Mouse (Mus musculus) gastrocnemius, postnatal 25 days (tissue): ENCODE measurements at regions not wholly inside any gene's neighbourhood (a gene's known extent, or its start where the extent isn't known, plus 50 kb on each side); places are given as distances from the start of the nearest gene placed in this dataset.

Experiments used
- DNase-seq: peaks from one replicate; pipeline ENCODE4 v3.0.0; 2022

DNA sequence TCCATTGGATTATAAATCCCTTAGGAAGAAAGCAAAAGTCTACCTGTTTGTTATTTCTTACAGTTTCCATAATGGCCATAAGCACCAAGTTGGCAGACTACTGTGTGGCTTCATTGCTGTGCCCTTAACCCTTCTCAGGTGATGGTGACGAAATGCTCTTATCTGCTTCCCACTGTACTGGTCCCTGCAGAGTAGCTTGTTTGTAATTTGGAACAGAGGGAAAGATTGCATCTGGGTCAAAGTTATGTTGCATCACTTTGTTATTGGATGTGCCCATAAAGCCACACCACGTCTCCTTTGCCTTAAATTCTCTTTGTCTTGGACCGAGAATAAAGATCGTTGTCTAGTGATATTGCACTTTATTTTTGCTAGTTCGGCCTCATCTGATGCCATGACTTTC is 615.9 kb downstream of the Nfib start:
- DNase-seq, result no peak

- no peak for DNase-seq
Observed at GRCm38 (mm10) chr4:82083519-82083918, 622.0 kb downstream of the Nfib start.

DNA sequence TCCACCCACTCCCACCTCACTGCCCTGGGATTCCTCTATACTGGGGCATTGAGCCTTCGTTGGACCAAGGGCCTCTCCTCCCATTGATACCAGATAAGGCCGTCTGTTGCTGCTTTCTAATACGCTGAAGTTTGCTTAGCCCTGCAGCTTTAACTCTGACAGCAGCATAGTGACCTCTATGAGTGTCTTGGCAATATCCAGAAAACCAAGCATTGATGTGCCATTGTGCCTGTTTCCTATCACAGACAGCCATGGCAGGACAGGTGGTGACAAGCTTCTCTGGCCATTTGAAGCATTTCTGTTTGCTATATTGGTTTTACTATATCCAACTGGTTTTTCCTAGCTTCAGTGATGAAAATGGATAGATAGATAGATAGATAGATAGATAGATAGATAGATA is 625.4 kb upstream of the Mpdz start:
- no peak for DNase-seq

DNA sequence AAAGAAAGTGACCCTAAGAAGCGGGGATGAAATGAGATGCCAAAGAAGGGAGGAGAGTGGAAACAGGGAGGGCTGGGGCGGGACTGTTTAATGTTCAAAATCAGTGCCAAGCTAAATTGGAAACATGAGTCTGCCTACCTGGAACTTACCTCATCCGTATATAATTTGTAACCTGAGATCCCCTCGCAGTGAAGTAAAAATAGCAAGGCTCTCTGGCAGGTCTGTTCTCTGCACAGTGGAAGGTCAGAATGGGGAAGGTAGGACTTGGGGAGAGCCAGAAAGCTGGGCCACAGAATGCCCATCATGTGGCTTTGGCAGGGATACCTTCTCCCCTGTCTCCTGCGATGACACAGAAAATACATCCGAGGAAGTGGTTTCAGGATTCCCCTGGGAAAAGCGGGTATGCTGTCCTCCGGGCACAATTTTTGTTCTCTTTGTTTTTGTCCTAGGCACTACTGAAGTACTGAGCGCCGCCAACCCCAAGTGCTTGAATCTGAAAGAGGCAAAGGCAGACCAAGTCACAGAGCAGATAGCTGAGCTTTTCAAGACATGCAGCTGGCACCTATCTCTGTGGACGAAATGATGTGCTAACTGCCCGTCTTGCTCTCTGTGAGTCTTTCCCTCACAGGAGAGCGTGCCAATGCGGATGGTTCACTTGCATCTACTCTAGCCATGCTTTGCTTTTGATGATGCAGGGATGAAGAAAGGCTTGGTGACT is 623.2 kb upstream of the Mpdz start:
- DNase-seq, result peak; percentile 43

- peak; percentile 8 for DNase-seq
Observed at GRCm38 (mm10) chr4:82062726-82063125, 620.1 kb upstream of the Mpdz start.

- DNase-seq, result no peak
Observed at GRCm38 (mm10) chr4:82056671-82057070, 614.1 kb upstream of the Mpdz start.

DNA sequence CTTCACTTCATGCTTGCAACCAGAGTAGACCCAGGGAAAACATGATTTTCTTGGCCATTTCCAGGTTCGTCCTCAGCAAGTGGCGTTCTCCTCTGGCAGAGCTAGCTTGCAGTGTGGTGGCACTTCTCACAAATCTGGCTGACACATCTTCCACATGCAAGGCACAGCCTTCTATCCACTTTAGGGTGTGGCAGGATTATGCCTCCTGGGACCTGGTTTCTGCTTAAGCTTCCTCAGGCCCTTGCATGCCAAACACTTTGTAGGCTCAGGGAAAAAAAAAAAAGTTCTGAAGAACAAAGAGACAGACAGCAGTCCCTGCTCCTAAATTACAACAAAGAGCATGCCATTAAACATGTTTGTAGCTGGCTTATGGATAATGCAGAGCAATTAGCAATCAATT is 605.6 kb upstream of the Mpdz start:
- DNase-seq, result no peak

- no peak for DNase-seq
Observed at GRCm38 (mm10) chr4:82037473-82037872, 594.9 kb upstream of the Mpdz start.

GRCm38 (mm10) chr4:82035074-82035703 is 592.6 kb upstream of the Mpdz start:
- DNase-seq, result peak; percentile 6

DNA sequence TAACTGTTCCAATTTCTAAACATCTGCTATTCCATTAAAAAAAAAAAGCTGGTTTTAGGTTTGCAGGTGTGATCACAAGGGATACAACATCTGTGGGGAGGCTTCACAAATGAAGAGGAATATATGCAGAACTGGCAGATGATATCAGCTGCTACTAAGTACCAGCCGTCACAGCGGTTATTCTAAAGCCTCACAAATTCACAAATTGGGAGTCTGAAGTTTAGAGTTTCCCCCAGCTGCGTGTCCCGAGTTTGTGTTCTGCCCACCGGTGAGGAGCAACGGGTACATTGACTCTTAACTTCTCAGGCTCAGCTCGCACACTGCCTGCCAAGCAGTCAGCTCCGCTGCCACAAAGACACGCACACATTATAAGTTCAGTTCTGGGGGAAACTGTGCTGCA is 586.6 kb upstream of the Mpdz start:
- no peak for DNase-seq

DNA sequence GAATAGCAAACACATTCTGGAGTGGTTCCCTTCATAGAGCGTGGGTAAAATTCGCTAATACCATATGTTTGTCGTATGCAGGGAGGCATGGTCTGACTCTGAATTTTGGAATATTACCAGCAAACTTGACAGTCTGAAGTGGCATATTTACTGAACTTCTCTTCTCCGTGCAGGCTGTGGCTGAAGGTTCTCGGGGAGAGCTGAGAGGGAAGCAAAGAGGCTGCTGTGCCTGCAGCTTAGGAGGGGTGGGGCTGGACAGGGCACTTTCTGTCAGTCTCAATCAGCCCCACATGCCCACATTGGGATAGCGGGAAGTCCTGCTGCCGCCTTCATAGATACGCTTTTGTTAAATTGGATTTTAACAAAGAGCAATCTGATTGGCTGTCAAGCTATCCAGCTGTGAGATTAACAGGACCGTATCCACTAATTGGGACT is 584.8 kb upstream of the Mpdz start:
- no peak for DNase-seq

GRCm38 (mm10) chr4:82001406-82001732 is 558.8 kb upstream of the Mpdz start:
- no peak for DNase-seq

DNA sequence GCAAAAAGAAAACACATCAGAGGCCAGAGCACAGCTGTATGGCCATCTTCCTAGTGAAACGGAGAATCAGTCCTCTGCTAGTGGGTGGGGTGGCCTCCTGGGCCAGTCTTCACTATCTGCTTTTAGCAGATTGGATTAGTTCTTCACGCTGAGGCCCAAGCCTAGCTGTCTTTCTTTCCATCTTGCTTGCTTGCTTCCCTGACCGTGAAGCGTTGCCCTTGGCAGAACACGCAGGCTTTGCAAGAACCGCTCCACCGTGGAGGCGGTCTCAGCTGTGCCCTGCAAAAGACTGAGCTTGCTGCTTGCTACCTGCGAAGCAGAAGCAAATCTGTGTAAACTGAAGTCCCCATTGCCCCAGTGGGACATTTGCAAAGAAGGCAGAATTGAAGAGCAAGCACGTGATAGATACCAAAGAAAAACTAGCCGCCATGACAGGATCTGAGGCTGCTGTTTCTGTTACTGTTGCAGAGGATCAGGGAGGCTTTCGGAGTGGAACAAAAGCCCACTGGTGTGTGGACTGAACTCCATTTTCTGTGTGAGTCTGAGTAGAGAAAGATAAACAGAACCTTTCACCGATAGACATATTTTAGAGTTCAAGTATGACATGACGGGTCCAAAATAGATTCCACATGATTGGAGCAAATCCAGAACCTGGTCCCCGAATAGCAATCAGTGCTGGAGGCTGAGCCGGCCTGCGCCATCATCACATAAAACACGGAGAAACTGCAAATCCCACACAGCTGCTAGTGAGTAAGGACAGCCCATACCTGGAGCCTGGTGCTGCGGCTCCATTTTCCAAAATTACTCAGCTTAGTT is 558.2 kb upstream of the Mpdz start:
- DNase-seq, result peak; percentile 38

GRCm38 (mm10) chr4:81999654-82000314 is 557.2 kb upstream of the Mpdz start:
- no peak for DNase-seq

DNA sequence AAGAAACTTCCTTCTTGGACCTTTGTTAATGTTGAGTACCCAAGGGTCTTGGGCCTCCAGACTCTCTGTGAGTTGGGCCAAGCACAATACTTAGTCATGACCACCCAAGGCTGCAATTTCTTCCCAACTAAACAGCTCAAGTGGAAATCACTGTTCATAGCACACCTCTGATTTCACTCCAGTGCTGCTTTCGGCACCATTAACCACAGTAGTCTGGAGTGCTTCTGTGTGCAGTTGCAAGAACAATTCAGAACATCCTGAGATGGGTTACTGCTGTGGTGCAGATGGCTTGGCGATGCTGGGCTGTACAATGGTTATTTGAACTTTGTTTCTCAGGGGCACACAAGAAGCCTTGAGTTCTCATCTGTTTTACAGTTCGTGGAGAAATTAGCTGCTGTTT is 556.5 kb upstream of the Mpdz start:
- DNase-seq, result no peak

- DNase-seq, result no peak
Observed at GRCm38 (mm10) chr4:81996445-81996844, 553.8 kb upstream of the Mpdz start.

- DNase-seq, result no peak
Observed at GRCm38 (mm10) chr4:81995243-81995642, 552.6 kb upstream of the Mpdz start.

GRCm38 (mm10) chr4:81988796-81989195 is 546.2 kb upstream of the Mpdz start:
- DNase-seq, result no peak

DNA sequence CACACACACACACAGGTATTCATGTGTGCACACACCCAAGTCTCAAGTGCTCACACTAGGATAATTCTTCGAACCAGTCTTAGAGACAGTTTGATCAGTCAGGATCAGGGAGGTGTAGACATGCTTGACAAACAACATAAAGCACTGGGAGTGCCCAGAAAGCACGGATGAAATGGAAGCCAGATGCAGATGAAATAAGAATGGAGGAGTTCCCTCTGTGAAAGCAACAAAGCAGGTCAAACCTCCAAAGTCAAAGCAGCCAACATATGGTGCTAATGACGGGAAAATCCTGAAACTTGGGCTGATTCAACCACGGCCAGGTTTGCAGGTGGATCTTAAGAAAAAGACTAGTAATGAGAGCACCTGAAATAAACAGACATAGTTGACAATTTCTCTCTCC is 544.0 kb upstream of the Mpdz start:
- no peak for DNase-seq

- no peak for DNase-seq
Observed at GRCm38 (mm10) chr4:81981811-81982210, 539.2 kb upstream of the Mpdz start.

- peak; percentile 61 for DNase-seq
Observed at GRCm38 (mm10) chr4:81970472-81970871, 527.9 kb upstream of the Mpdz start.

DNA sequence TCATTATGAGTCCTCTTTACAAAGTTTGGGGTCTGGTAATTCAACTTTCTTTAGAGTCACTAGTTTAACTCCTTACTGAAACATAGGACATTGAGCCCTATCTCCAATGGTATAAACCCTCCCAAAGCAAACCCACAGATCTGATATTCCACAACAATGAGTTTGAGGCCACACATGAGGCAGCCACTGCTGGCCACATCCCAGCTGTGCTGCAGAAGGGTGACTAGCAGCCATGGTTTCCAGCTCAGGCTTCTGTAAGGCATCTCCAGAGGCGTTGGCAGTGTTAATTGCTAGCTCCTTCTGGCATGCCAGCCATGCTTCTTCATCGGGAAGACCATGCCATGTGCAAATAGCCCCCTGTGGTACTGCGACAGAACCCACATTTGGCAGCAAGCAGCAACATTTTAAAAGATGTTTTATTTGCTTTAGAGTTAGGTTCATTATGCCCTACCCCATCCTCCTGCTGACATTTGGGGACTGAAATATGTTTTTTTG is 527.1 kb upstream of the Mpdz start:
- DNase-seq, result no peak
